Mouse (Mus musculus) heart, embryonic 15.5 days (tissue): ENCODE results near the gene Ubqln4. TPM values are rescaled to one million over a fixed set of nuclear protein-coding genes. Genes with fewer than 3 reads are reported as not detected.

Experiments used
- ATAC-seq: fragments of 200-750 bp; cut with Nextera tagmentation; replicated peaks from 2 replicates; pipeline ENCODE4 v1.8.0; 2017; ENCODE audit warnings: low read depth, moderate TSS enrichment; ENCODE audit not compliant: insufficient number of reproducible peaks, insufficient read depth, low FRiP score
- H3K27ac ChIP-seq: fragments of 300-500 bp; sonication (generic); 2 replicates; pipeline ENCODE4 v1.5.1; 2015; ENCODE audit warnings: mild to moderate bottlenecking, inconsistent platforms
- H3K27me3 ChIP-seq: fragments of 300-500 bp; sonication (generic); 2 replicates; pipeline ENCODE4 v1.6.1; 2015; ENCODE audit warnings: inconsistent platforms
- H3K36me3 ChIP-seq: fragments of 300-500 bp; sonication (generic); 2 replicates; pipeline ENCODE4 v1.6.1; 2015; ENCODE audit warnings: mild to moderate bottlenecking, inconsistent platforms
- H3K4me1 ChIP-seq: fragments of 300-500 bp; sonication (generic); replicated peaks from 2 replicates; pipeline ENCODE4 v1.6.1; 2015; ENCODE audit warnings: inconsistent platforms
- H3K4me2 ChIP-seq: fragments of 300-500 bp; sonication (generic); 2 replicates; pipeline ENCODE4 v1.6.1; 2015; ENCODE audit warnings: inconsistent platforms, mild to moderate bottlenecking, moderate library complexity
- H3K4me3 ChIP-seq: fragments of 300-500 bp; sonication (generic); 2 replicates; pipeline ENCODE4 v1.5.1; 2015; ENCODE audit warnings: mild to moderate bottlenecking, inconsistent platforms
- H3K9ac ChIP-seq: fragments of 300-500 bp; sonication (generic); 2 replicates; pipeline ENCODE4 v1.6.1; 2015; ENCODE audit warnings: mild to moderate bottlenecking, inconsistent platforms
- H3K9me3 ChIP-seq: fragments of 300-500 bp; sonication (generic); replicated peaks from 2 replicates; pipeline ENCODE4 v1.6.1; 2016; ENCODE audit warnings: inconsistent platforms
- WGBS: fragments of 180-500 bp; shearing (Covaris S2); methylation state at CpG from one replicate; pipeline ENCODE4 v1.1.7; 2015; ENCODE audit warnings: mixed read lengths; 5-methylcytosine and 5-hydroxymethylcytosine counted together
- polyA plus RNA-seq: library from polyadenylated mRNA; unstranded; fragments of >200 nt; fragmentation: Nextera tagmentation; extraction: Ambion mirVana; gene quantifications from 2 replicates; pipeline ENCODE4 v1.2.1, GENCODE M21; 2015

The Ubqln4 gene
- polyA plus RNA-seq, 1 experiment from 2014 or later: 30.0 TPM

DNA sequence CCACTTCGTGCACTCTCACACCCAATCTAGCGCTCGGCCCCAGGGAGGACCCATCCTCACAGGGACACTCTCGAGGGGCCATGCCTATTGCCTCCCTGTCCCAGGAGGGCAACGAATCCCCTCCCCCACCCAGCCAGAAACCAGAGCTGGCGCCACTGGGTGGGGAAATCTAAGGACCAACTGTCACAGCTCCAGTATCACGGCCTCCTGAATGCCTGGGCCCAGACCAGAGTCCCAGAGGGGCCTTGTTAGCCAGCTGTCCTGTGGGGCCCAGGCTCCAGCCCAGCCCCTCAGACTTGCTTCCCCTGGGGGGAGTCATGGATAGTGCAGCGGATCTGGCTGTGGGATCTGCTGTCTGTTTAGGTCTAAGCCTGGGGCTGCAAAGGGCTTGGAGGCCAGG lies 26.0 kb upstream of the Ubqln4 start:
- H3K36me3 ChIP-seq: no peaks in the 10 kb centered on the region
- H3K27me3 ChIP-seq: no peaks in the 10 kb centered on the region
- no peak overlapping the region for H3K4me3 ChIP-seq
- peak overlapping the region; percentile 29 for H3K9ac ChIP-seq
- no peaks in the 10 kb centered on the region for H3K9me3 ChIP-seq
- H3K4me2 ChIP-seq: no peak overlapping the region
- H3K27ac ChIP-seq: no peak overlapping the region
- peaks cover 48% of the 10 kb centered on the region for H3K4me1 ChIP-seq
- 32% methylated on average over 8 of the region's 8 CpGs for WGBS
- no peak for ATAC-seq

DNA sequence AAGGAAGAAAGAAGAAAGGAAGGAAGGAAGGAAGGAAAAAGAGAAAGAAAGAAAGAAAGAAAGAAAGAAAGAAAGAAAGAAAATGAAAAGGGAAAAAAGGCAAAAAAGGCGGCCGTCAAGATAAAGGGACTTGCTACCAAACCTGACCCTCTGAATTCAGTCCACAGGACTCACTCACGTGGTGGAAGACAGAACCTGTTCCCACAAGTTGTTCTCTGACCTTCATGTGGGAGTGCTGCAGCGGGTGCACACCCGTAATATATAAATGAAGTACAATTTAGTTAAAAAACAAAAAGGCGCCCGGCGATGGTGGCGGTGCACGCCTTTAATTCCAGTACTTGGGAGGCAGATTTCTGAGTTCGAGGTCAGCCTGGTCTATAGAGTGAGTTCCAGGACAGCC lies 24.9 kb upstream of the Ubqln4 start:
- Histone ChIP-seq H3K4me1 (peaks cover 49% of the 10 kb centered on the region), H3K9ac (no peak overlapping the region), H3K27me3 (no peaks in the 10 kb centered on the region), H3K36me3 (no peaks in the 10 kb centered on the region), H3K4me2 (no peak overlapping the region), H3K27ac (0 out of 2 replicates have a peak overlapping the region, but pooled peaks have one; percentile 89), H3K9me3 (no peaks in the 10 kb centered on the region), H3K4me3 (no peak overlapping the region)
- WGBS: 82% methylated on average over 11 of the region's 11 CpGs
- no peak for ATAC-seq

DNA sequence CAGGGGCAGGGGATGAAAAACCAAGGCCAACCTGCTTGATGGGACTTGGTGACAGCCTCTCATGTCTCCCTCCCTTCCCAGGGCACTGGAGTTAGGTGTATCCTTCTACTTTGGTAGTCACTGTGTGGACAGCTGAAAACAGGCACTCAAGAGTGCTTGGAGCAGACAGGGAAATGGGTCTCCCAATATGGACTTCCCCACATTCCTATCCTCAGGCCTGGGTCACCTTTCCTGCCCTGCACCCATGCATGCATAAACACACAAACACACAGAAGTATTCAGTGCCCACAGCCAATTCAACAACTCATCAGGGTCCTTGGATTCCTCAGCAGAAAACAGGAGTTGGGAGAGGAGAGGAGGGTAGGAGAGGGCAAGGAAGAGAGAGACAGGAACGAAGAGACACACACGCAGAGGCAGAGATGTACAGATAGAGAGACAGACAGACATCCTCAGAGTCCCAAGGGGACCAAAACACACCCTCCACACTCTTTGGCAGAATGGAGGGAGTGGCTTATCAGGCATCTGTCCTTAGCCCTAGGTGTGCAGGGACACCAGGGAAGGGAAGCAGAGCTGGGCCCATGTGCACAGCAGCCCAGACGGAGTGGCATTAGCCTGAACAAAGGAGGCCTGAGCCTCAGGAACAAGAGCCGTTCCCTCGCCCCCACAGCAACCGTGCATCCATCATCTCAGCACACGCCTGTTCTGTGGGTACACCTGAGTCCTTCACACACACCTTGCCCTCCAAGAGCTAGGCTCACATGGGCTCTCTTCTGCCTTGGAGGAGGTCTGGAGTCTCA lies 24.2 kb upstream of the Ubqln4 start:
- Histone ChIP-seq H3K9me3 (no peaks in the 10 kb centered on the region), H3K4me2 (peak overlapping the region; percentile 74), H3K27me3 (no peaks in the 10 kb centered on the region), H3K4me1 (peaks cover 56% of the 10 kb centered on the region), H3K4me3 (peak overlapping the region; percentile 94; the same call in 1 of the 2 replicates), H3K9ac (peak overlapping the region; percentile 94; the same call in 1 of the 2 replicates), H3K36me3 (no peaks in the 10 kb centered on the region), H3K27ac (peak overlapping the region; percentile 89; the same call in 1 of the 2 replicates)
- ATAC-seq: no peak
- WGBS: 34% methylated on average over 7 of the region's 7 CpGs

DNA sequence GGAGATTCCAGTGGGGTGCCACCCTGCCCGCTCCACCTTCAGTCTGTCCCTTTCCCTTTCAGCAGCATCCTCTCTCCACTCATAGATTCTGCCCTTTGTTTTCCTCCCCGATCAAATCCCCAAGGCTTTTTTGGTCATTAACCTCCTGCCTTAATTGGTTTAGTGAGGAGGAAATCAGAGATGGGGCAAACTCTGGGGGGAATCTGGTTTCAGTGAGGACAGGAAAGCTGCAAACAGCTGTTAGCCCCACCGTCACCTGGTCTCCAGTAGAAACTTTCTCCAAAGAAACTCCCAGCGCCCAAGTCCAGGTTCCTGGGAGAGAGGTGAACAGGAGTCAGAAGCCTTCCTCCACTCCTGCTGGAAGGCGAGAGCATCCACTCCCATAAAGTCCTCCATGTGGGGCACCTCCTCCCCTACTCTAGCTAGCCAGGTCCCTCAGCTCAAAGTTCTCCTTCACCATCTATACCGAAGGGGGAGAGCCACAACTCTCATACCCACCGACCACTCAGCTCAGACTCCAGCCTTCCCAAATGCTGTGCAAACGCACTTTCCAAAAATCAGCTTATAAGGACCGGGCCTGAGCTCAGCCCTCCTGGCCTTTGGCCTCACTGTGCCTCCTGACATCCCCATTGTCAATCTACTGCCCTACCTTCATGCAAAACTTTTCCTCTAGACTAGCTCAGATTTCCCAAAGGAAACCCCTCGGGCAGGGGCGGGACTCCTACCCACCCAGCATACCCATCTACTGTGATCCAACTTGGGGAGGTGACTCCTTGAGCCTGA lies 23.3 kb upstream of the Ubqln4 start:
- Histone ChIP-seq H3K4me3 (peak overlapping the region; percentile 94), H3K4me2 (peak overlapping the region; percentile 74), H3K4me1 (peaks cover 65% of the 10 kb centered on the region), H3K36me3 (no peaks in the 10 kb centered on the region), H3K9ac (peak overlapping the region; percentile 94), H3K27me3 (no peaks in the 10 kb centered on the region), H3K9me3 (no peaks in the 10 kb centered on the region), H3K27ac (peak overlapping the region; percentile 89)
- 28% methylated on average over 11 of the region's 11 CpGs for WGBS
- ATAC-seq: no peak

DNA sequence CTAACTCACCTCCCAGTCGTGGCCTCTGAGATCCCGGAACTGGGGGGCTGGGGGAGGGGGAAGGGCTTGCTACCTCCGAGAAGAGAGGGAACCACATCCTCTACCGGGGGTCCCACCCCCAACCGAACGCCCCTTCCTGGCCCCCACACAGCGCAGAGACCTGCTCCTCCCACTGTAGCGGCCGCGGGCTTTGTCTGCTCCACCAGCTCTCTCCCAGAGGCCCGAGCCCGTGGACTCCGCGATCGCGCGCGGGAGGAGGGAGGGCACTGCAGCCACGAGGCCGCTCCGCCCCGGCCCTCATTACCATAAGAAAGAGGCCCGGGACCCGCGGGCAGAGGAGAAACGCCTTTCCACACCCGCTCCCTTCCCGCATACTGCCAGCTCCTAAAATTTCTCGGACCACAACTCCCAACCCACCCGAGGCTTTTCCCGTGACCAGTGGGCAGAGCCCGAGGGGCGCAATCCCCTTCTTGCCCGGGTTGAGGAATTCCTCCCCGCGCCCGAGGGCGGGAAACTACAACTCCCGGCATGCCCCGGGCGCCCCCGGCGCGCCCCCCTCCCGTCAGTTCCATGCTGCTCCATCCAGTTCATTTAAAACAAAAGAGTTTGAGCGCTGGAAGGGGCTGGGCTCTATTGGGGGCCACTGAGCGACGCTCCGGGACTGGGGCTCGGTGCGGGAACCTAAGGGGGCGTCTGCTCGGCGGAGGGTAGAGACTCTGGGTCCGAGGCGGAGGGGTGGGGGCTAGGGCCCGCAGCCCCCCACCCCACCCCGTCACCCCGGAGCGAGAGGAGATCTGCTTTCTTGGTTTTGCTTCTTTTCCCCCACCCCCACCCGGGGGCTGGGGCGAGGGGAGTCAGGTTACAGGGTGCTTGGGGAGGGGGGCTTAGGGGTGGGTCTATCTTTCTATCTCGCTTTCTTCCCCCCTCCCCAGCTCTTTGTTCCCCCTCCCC lies 21.9 kb upstream of the Ubqln4 start:
- Histone ChIP-seq H3K27me3 (no peaks in the 10 kb centered on the region), H3K9ac (peak overlapping the region; percentile 94), H3K9me3 (no peaks in the 10 kb centered on the region), H3K36me3 (peaks cover 5% of the 10 kb centered on the region; the same call in 1 of the 2 replicates), H3K27ac (peak overlapping the region; percentile 89), H3K4me3 (peak overlapping the region; percentile 94), H3K4me2 (peak overlapping the region; percentile 74), H3K4me1 (peaks cover 73% of the 10 kb centered on the region)
- WGBS: under 1% methylated on average over 60 of the region's 63 CpGs
- ATAC-seq: peak; percentile 79

DNA sequence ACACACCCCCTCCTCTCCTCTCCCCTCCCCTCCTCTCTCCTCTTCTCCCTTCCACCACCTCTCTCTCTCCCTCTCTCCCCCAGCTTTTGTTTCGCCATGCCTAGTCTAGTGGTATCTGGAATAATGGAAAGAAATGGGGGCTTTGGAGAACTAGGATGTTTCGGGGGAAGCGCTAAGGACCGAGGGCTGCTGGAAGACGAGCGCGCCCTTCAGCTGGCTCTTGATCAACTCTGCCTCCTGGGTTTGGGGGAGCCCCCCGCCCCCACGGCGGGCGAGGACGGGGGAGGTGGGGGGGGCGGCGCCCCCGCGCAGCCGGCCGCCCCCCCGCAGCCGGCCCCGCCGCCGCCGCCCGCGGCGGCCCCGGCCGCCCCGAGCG lies 21.3 kb upstream of the Ubqln4 start, which contains the start of gene Mex3a:
Mex3a (plus strand) TSS at position 97 of the 376 bp plus-strand sequence.
- Histone ChIP-seq H3K27me3 (no peaks in the 10 kb centered on the region), H3K4me2 (peak within 1 kb of the TSS; percentile 74), H3K36me3 (peaks cover 11% of the 10 kb centered on the region; the same call in 1 of the 2 replicates), H3K4me1 (peaks cover 75% of the 10 kb centered on the region), H3K9me3 (no peaks in the 10 kb centered on the region), H3K4me3 (peak within 1 kb of the TSS; percentile 94), H3K27ac (peak within 1 kb of the TSS; percentile 89), H3K9ac (peak within 1 kb of the TSS; percentile 94)
- ATAC-seq: no peak; the same call in 1 of the 2 replicates
- under 1% methylated on average over 24 of the region's 31 CpGs for WGBS

DNA sequence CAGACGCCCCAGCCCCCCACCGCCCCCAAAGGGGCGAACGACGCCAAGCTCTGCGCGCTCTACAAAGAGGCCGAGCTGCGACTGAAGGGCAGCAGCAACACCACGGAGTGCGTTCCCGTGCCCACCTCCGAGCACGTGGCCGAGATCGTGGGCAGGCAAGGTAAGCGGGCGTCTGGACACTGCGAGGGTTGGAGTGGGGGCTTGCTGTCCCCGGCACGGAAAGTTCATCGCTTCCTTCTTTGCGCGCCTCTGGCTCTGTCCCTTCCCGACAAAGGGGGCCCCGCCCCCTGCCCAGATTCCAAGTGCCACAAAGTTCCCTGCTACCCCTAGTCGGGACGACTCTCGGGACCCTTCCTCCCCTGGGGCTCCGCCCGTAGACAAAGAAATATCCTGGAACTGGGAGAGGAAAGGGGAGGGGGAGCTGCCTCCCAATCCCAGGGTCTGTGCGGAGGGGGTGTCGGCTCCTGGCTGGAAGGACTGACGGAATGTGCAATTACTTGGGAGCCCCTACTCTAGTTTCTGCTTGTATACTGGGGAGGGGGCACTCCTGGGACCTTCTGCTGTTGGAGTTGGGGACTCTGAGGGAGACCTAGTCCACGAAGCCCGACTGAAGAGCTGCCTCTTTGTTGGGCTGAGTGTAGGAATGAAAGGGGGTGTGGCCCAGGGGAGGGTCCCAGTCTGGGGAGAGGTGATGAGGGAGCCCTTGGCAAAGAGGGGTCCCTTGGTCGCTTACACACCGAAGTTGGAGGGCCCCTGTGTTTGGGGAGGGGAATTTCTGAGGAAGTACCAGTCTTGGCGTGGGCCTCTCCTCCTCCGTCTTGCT lies 20.7 kb upstream of the Ubqln4 start:
- peak overlapping the region; percentile 89 for H3K27ac ChIP-seq
- peaks cover 71% of the 10 kb centered on the region for H3K4me1 ChIP-seq
- H3K9ac ChIP-seq: peak overlapping the region; percentile 94
- no peaks in the 10 kb centered on the region for H3K9me3 ChIP-seq
- H3K4me3 ChIP-seq: peak overlapping the region; percentile 94
- peaks cover 17% of the 10 kb centered on the region; the same call in 1 of the 2 replicates for H3K36me3 ChIP-seq
- ATAC-seq: no peak
- 1% methylated on average over 40 of the region's 40 CpGs for WGBS
- H3K4me2 ChIP-seq: peak overlapping the region; percentile 74
- no peaks in the 10 kb centered on the region for H3K27me3 ChIP-seq

DNA sequence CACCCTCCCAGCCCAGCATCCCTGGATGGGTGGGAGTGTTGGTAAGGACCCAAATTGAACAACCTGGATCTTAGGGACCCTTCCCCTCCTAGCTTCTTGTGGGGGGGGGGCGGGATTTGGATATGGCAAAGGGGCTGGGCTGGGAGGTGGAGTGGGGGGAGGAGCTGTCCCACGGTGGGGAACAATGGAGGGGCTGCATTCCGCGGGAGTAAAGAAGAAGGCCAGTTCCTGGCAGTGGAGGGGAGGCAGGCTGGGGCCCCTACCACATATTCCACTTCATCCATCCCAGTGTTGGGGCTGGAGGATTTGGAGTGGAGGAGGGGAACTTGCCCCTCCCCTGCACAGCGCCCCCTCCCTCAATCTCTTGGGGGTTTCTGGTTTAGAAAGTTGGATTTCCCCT lies 19.9 kb upstream of the Ubqln4 start:
- Histone ChIP-seq H3K9me3 (no peaks in the 10 kb centered on the region), H3K4me3 (peak overlapping the region; percentile 94), H3K4me2 (peak overlapping the region; percentile 74), H3K27ac (peak overlapping the region; percentile 89), H3K36me3 (peaks cover 26% of the 10 kb centered on the region; the same call in 1 of the 2 replicates), H3K27me3 (no peaks in the 10 kb centered on the region), H3K4me1 (peaks cover 71% of the 10 kb centered on the region), H3K9ac (peak overlapping the region; percentile 94)
- ATAC-seq: no peak
- 9% methylated on average over 4 of the region's 5 CpGs for WGBS

DNA sequence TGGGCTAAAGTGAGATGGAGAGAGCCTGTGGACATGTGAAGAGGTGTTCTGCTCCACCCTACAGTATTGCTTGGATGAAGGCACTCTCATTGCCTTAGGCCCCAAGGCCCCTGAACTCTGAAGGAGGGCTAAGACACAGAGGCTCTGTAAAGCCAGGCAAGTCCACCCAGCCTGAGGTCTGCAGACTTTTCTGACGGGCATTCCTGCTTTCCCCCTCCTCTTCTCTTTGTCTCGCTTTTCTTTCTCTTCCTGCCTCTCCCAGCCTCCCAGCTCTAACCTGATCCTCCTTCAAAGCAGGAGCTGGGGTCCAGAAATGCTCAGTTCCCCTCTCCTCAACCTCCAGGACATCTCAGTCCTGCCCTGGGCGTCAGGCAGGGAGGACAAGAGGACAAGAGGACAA lies 18.6 kb upstream of the Ubqln4 start:
- peaks cover 61% of the 10 kb centered on the region for H3K4me1 ChIP-seq

DNA sequence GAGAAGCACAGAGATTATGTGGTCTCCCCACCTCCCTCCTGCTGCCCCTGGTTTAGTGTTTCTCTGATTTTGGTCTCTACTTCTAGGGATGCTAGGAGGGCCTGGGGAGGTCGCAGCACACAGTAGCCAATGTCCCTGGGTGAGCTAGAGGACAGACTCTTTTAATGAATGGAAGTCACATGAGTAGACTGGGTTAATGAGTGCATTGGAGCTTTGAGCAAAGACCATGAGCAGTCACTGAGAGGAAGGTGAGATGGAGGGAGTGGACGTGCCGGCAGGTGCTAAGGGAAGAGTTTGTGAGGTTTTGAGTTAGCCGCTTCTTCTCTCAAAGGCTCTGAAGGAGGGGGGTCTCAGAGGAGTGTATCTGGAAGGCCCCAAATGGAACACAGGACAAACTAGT lies 18.0 kb upstream of the Ubqln4 start:
- WGBS: 73% methylated on average over 4 of the region's 4 CpGs
- Histone ChIP-seq H3K4me1 (peaks cover 61% of the 10 kb centered on the region), H3K9me3 (no peaks in the 10 kb centered on the region), H3K27ac (no peak overlapping the region), H3K36me3 (peaks cover 26% of the 10 kb centered on the region; the same call in 1 of the 2 replicates), H3K4me3 (no peak overlapping the region), H3K4me2 (peak overlapping the region; percentile 74), H3K27me3 (no peaks in the 10 kb centered on the region), H3K9ac (no peak overlapping the region)
- ATAC-seq: no peak

More for the DNA sequence above, 18.6 kb upstream of the Ubqln4 start:
- peak overlapping the region; percentile 94 for H3K4me3 ChIP-seq
- H3K9ac ChIP-seq: no peak overlapping the region
- H3K36me3 ChIP-seq: peaks cover 26% of the 10 kb centered on the region; the same call in 1 of the 2 replicates
- no peak for ATAC-seq
- H3K27me3 ChIP-seq: no peaks in the 10 kb centered on the region
- peak overlapping the region; percentile 74 for H3K4me2 ChIP-seq
- 0 out of 2 replicates have a peak overlapping the region, but pooled peaks have one; percentile 89 for H3K27ac ChIP-seq
- whole genome bisulfite sequencing: 49% methylated on average over 3 of the region's 3 CpGs
- no peaks in the 10 kb centered on the region for H3K9me3 ChIP-seq
